Mouse (Mus musculus) kidney, adult 2 months (tissue): ENCODE results near the gene Plcb2.

Experiments
- CTCF ChIP-seq: fragments of 200-500 bp; conservative IDR thresholded peaks from 2 replicates; pipeline ENCODE4 v1.5.1; 2011; ENCODE audit warnings: low read depth, mild to moderate bottlenecking, control low read depth, low read length, moderate library complexity, mixed read lengths; ENCODE audit not compliant: insufficient read depth, insufficient read length
- POLR2A ChIP-seq: fragments of 200-500 bp; IDR thresholded peaks from one replicate; pipeline ENCODE4 v1.6.1; 2011; ENCODE audit warnings: low read depth, low read length, control low read depth

DNA sequence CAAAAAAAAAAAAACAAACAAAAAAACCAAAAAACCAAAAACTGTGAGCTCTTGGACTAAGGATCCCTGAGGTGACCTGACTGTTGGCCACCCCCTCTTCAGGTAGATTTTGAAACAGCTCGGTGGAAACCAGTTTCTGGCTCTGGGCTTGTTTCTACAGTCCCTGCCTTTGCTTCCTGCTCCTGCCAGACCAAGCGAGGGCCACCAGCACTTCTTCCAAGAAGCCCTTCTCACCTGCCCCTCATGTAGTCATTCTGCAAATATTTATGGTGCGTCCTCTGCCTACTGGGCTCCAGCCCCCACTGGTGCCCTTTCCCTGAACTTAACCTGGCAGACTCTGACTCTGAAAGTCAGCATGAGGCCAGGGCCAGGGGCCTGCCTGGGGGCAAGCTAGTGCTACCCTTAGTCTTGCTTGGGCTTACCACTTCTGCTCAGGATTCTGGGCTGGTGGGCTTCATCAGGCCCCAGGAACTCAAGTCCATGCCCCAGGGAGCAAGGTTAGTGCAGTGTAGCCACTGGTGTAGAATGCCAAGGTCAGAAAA is 63.2 kb downstream of the Plcb2 start:
- TF ChIP-seq CTCF: no peak
- no peak for TF ChIP-seq POLR2A
